Comparison of ENCODE assay signal across 9 mouse cellular contexts in genomic region chr7:73394013-73394409, GRCm38 (mm10). TPM values are rescaled to one million over a fixed set of nuclear protein-coding genes. Genes with fewer than 3 reads are reported as not detected.
DNase-seq lines count a peak whose midpoint lies in the region; ATAC-seq and TF ChIP-seq lines count a peak whose summit lies in the region.
"Had no signal": no experiment of that assay in that cellular context is flagged by ENCODE, and none has a peak within 500 bp of the region (broad histone marks: within the 10 kb centered on the region; RNA-seq: fewer than 3 reads in every experiment).

No protein-coding gene starts in this region.

- peak; percentile 46 for DNase-seq in lung, embryonic 14.5 days
- no peak for DNase-seq in lung, postnatal 10 days
- DNase-seq in cerebellum, postnatal 14 days = no peak
- DNase-seq in embryo, embryonic 11 days = no peak
- no peak for DNase-seq in cerebellum, postnatal 36 days

- WGBS in lung, embryonic 14.5 days = 27% methylated on average over 4 of the region's 4 CpGs
- 33% methylated on average over 4 of the region's 4 CpGs for whole genome bisulfite sequencing in forebrain, embryonic 13.5 days
- 57% methylated on average over 4 of the region's 4 CpGs for WGBS in intestine, embryonic 15.5 days
- 27% methylated on average over 4 of the region's 4 CpGs for WGBS in neural tube, embryonic 14.5 days

- H3K4me2 ChIP-seq in lung, embryonic 14.5 days = peak overlapping the region; percentile 79
- peak overlapping the region; percentile 84 for H3K4me2 ChIP-seq in forebrain, embryonic 13.5 days
- peak overlapping the region; percentile 89; the same call in 1 of the 2 replicates for H3K4me2 ChIP-seq in intestine, embryonic 15.5 days (replicated peaks)
- peak overlapping the region; percentile 83 for H3K4me2 ChIP-seq in neural tube, embryonic 14.5 days (ENCODE audit: low read depth, low read length)

- no peaks in the 10 kb centered on the region for H3K27me3 ChIP-seq in lung, embryonic 14.5 days (ENCODE audit: insufficient read depth, low read length)
- H3K27me3 ChIP-seq in forebrain, embryonic 13.5 days = no peaks in the 10 kb centered on the region
- no peaks in the 10 kb centered on the region for H3K27me3 ChIP-seq in intestine, embryonic 15.5 days (replicated peaks)
- no peaks in the 10 kb centered on the region for H3K27me3 ChIP-seq in neural tube, embryonic 14.5 days (ENCODE audit: control insufficient read depth, insufficient read depth, low read length)

- peak overlapping the region; percentile 84 for H3K4me3 ChIP-seq in lung, embryonic 14.5 days (ENCODE audit: low read depth, low read length)
- peak overlapping the region; percentile 64 for H3K4me3 ChIP-seq in forebrain, embryonic 13.5 days
- H3K4me3 ChIP-seq in intestine, embryonic 15.5 days (replicated peaks) = 0 out of 2 replicates have a peak overlapping the region, but pooled peaks have one; percentile 3
- H3K4me3 ChIP-seq in neural tube, embryonic 14.5 days (ENCODE audit: low read depth, low read length) = peak overlapping the region; percentile 55

- H3K27ac ChIP-seq in lung, embryonic 14.5 days (ENCODE audit: low read depth) = peak overlapping the region; percentile 10; the same call in 1 of the 2 replicates
- H3K27ac ChIP-seq in forebrain, embryonic 13.5 days = peak overlapping the region; percentile 86
- H3K27ac ChIP-seq in intestine, embryonic 15.5 days = no peak overlapping the region
- H3K27ac ChIP-seq in neural tube, embryonic 14.5 days (ENCODE audit: low read depth, low read length) = peak overlapping the region; percentile 91
- H3K27ac ChIP-seq: macrophage had no signal

- no peak for TF ChIP-seq CTCF in lung, embryonic 14.5 days (IDR thresholded peaks at IDR 0.05; ENCODE audit: low read depth)

- H3K36me3 ChIP-seq in lung, embryonic 14.5 days (ENCODE audit: insufficient read depth) = peaks cover 11% of the 10 kb centered on the region; the same call in 1 of the 2 replicates
- H3K36me3 ChIP-seq in forebrain, embryonic 13.5 days (ENCODE audit: poor library complexity, severe bottlenecking) = peaks cover 5% of the 10 kb centered on the region; the same call in 1 of the 2 replicates
- no peaks in the 10 kb centered on the region for H3K36me3 ChIP-seq in intestine, embryonic 15.5 days
- H3K36me3 ChIP-seq in neural tube, embryonic 14.5 days (ENCODE audit: control insufficient read depth, insufficient read depth, low read length) = no peaks in the 10 kb centered on the region

- no peaks in the 10 kb centered on the region for H3K9me3 ChIP-seq in lung, embryonic 14.5 days (ENCODE audit: low read depth, low read length)
- no peaks in the 10 kb centered on the region for H3K9me3 ChIP-seq in forebrain, embryonic 13.5 days (replicated peaks)
- H3K9me3 ChIP-seq in intestine, embryonic 15.5 days = no peaks in the 10 kb centered on the region
- H3K9me3 ChIP-seq in neural tube, embryonic 14.5 days (ENCODE audit: control insufficient read depth, low read length) = no peaks in the 10 kb centered on the region

- H3K9ac ChIP-seq in lung, embryonic 14.5 days = peak overlapping the region; percentile 94; the same call in 1 of the 2 replicates
- peak overlapping the region; percentile 91 for H3K9ac ChIP-seq in forebrain, embryonic 13.5 days
- no peak overlapping the region for H3K9ac ChIP-seq in intestine, embryonic 15.5 days
- peak overlapping the region; percentile 77; the same call in 1 of the 2 replicates for H3K9ac ChIP-seq in neural tube, embryonic 14.5 days (replicated peaks; ENCODE audit: low read depth, low read length)

- no peak for ATAC-seq in lung, embryonic 14.5 days (ENCODE audit: insufficient read depth)
- no peak for ATAC-seq in forebrain, embryonic 13.5 days
- no peak for ATAC-seq in intestine, embryonic 15.5 days
- no peak for ATAC-seq in neural tube, embryonic 14.5 days (ENCODE audit: low read depth)

- peaks cover 29% of the 10 kb centered on the region for H3K4me1 ChIP-seq in lung, embryonic 14.5 days (ENCODE audit: insufficient read depth)
- H3K4me1 ChIP-seq in forebrain, embryonic 13.5 days = peaks cover 91% of the 10 kb centered on the region
- peaks cover 40% of the 10 kb centered on the region for H3K4me1 ChIP-seq in intestine, embryonic 15.5 days (replicated peaks)
- H3K4me1 ChIP-seq in neural tube, embryonic 14.5 days (ENCODE audit: control insufficient read depth, insufficient read depth, low read length) = peaks cover 38% of the 10 kb centered on the region

RNA-seq across cellular contexts. Expression of gene Rgma, which starts 18.7 kb away (rescaled TPM):
- 19.0 and 22.8 TPM in 2 replicates for polyA plus RNA-seq in lung, embryonic 14.5 days (2014; fragmentation: Nextera tagmentation; extraction: Ambion mirVana)
- 24.7 and 27.6 TPM in 2 replicates for polyA plus RNA-seq in forebrain, embryonic 13.5 days (2015; fragmentation: Nextera tagmentation; extraction: Ambion mirVana)
- 7.4 TPM in 2 replicates for polyA plus RNA-seq in intestine, embryonic 15.5 days (2015; fragmentation: Nextera tagmentation; extraction: Ambion mirVana)
- 46.6 and 58.4 TPM in 2 replicates for polyA plus RNA-seq in neural tube, embryonic 14.5 days (2014; fragmentation: Nextera tagmentation; extraction: Ambion mirVana)
- polyA plus RNA-seq: macrophage had no signal

Comparison
In these comparisons a context has a peak if more than half of its experiments do, and no peak if none do; other contexts are left out.
1. H3K4me3 ChIP-seq: peak in every context shown above with its lines; median percentile 84 in lung, embryonic 14.5 days; 64 in forebrain, embryonic 13.5 days; 55 in neural tube, embryonic 14.5 days; 3 in intestine, embryonic 15.5 days.